Mouse (Mus musculus) small intestine, adult 2 months (tissue): ENCODE measurements around the gene Dido1. TPM values are rescaled to one million over a fixed set of nuclear protein-coding genes. Genes with fewer than 3 reads are reported as not detected.

Source experiments
- H3K27ac ChIP-seq: fragments of 200-500 bp; 2 replicates; pipeline ENCODE4 v1.5.1; 2012; ENCODE audit warnings: low read depth, low read length, control low read depth, inconsistent platforms; ENCODE audit not compliant: insufficient read depth
- H3K27me3 ChIP-seq: fragments of 200-500 bp; 2 replicates; pipeline ENCODE4 v1.6.1; 2012; ENCODE audit warnings: mild to moderate bottlenecking, moderate library complexity, low read length, inconsistent platforms; ENCODE audit not compliant: control insufficient read depth, insufficient read depth
- H3K36me3 ChIP-seq: fragments of 200-500 bp; 2 replicates; pipeline ENCODE4 v1.6.1; 2012; ENCODE audit warnings: mild to moderate bottlenecking, low read length, control low read depth, inconsistent platforms; ENCODE audit not compliant: control insufficient read depth, insufficient read depth
- H3K4me1 ChIP-seq: fragments of 200-500 bp; 2 replicates; pipeline ENCODE4 v1.6.1; 2012; ENCODE audit warnings: low read length, inconsistent platforms, mixed read lengths; ENCODE audit not compliant: control insufficient read depth, insufficient read depth, insufficient read length
- H3K4me3 ChIP-seq: fragments of 200-500 bp; 2 replicates; pipeline ENCODE4 v1.5.1; 2012; ENCODE audit warnings: low read depth, mild to moderate bottlenecking, control low read depth, inconsistent platforms, low read length, moderate library complexity
- CTCF ChIP-seq: fragments of 200-500 bp; IDR thresholded peaks from 2 replicates; pipeline ENCODE4 v1.5.1; 2012; ENCODE audit warnings: low read depth, mild to moderate bottlenecking, control low read depth, inconsistent platforms, low read length, moderate library complexity, mixed read lengths; ENCODE audit not compliant: insufficient replicate concordance, insufficient read length; ENCODE audit errors: extremely low read depth
- POLR2A ChIP-seq: fragments of 200-500 bp; IDR thresholded peaks from 2 replicates; pipeline ENCODE4 v1.6.1; 2012; ENCODE audit warnings: low read depth, mild to moderate bottlenecking, control low read depth, inconsistent platforms, low read length, moderate library complexity
- WGBS: fragments of 180-500 bp; shearing (Covaris S2); methylation state at CpG from one replicate; pipeline ENCODE4 v1.1.7; 2018; 5-methylcytosine and 5-hydroxymethylcytosine counted together
- polyA plus RNA-seq: library from polyadenylated mRNA; depleted of rRNA; stranded (reverse); fragments of >200 nt; gene quantifications from 2 replicates; pipeline ENCODE4 v1.2.3, GENCODE M21; 2012

Dido1 gene
- polyA plus RNA-seq, 1 experiment = 7.3 TPM

GRCm38 (mm10) chr2:180731984-180732383 is 22.2 kb upstream of the Dido1 start:
- H3K4me1 ChIP-seq = peaks cover 10% of the 10 kb centered on the region
- H3K27ac ChIP-seq = no peak overlapping the region
- no peak for TF ChIP-seq CTCF
- TF ChIP-seq POLR2A = no peak
- WGBS = 35% methylated on average over 6 of the region's 6 CpGs
- H3K27me3 ChIP-seq = no peaks in the 10 kb centered on the region
- no peaks in the 10 kb centered on the region for H3K36me3 ChIP-seq
- peak overlapping the region; percentile 24 for H3K4me3 ChIP-seq

DNA sequence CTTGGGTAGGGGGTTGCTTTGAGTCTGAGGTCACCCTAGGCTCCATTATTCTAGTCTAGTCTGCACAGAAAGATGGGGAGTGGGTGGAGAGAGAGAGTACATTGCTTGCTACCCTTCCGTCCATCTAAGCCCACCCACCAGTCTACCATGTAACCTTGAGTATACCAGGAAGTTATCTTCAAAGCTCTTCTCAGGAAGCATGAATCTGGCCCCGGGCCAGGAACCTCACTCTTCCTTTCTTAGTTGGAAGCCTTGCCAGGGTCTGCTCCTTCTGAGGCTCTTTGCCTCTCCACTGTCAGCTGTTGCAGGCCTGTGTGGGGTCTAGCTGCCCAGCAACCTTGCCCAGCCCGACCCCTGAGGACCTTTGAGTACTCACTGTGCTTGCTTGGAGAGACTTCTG is 21.2 kb upstream of the Dido1 start:
- WGBS = 48% methylated on average over 3 of the region's 3 CpGs
- TF ChIP-seq CTCF (no peak), POLR2A (no peak)
- no peaks in the 10 kb centered on the region for H3K36me3 ChIP-seq
- H3K27me3 ChIP-seq = no peaks in the 10 kb centered on the region
- H3K4me1 ChIP-seq = peaks cover 13% of the 10 kb centered on the region
- H3K4me3 ChIP-seq = no peak overlapping the region
- H3K27ac ChIP-seq = no peak overlapping the region

DNA sequence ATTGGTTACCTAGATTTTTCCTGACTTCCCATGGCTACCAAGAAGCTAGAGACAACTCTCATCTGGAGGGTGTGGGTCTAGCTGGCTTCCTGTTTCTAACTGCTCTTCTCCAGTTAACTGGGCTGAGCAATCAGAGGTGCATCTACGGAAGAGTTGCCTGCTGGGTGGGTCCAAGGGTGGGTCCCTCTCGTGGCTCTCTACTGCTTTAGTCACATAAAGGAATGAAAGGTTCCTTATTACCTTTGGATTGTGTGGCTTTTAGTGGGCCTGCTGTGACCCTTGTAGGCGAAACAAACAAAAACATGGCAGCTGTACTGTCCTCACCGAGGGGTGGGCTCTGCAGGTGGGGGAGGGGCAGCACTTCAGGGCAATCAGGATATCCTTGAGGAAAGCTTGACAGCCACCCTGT is 17.8 kb upstream of the Dido1 start:
- TF ChIP-seq POLR2A (no peak), CTCF (no peak)
- no peaks in the 10 kb centered on the region for H3K27me3 ChIP-seq
- H3K27ac ChIP-seq = no peak overlapping the region
- H3K4me1 ChIP-seq = peaks cover 21% of the 10 kb centered on the region
- no peak overlapping the region for H3K4me3 ChIP-seq
- 27% methylated on average over 4 of the region's 4 CpGs for WGBS
- peaks cover 6% of the 10 kb centered on the region for H3K36me3 ChIP-seq

- H3K36me3 ChIP-seq = peaks cover 13% of the 10 kb centered on the region
- H3K4me1 ChIP-seq = peaks cover 17% of the 10 kb centered on the region
- H3K27ac ChIP-seq = peak overlapping the region; percentile 39; the same call in 1 of the 2 replicates
- H3K27me3 ChIP-seq = no peaks in the 10 kb centered on the region
- WGBS = 61% methylated on average over 6 of the region's 6 CpGs
- TF ChIP-seq POLR2A = no peak
- no peak for TF ChIP-seq CTCF
- peak overlapping the region; percentile 18; the same call in 1 of the 2 replicates for H3K4me3 ChIP-seq
Observed at GRCm38 (mm10) chr2:180726658-180727442, 17.1 kb upstream of the Dido1 start.

DNA sequence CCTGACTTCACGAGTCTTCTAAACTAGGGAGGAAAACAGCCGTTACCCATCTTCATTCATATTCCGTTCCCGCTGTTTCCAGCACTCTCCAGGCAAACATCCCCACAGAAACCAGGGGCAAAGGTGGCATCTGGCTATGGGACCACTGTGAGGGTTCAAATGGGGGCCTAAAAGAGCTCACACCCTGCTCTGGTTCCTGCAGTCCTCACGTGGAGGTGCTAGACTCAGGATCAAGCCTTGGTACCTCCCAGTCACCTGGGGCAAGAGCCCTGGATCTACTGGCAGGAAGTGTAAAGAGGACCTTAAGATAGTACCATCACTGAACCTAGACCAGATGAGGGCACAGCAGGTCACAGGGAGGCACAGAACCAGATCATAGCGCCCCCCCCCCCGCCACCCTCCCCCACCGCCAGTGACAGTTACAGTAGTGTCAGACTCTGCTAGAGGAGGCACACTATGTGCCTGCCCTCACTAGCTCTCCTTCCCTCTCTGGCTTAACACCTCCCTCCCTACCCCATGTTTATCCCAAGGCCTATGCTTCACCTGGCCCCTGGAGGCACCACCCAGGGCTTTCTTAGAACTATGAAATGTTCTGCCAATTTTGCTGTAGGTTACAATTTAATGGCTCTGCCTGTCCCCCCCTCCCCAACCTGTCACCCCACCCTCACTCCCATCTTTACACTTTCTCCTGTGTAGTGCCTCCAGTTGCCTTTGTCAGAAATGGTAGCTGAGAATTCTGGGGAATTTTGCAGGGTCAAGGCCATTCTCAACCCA is 16.2 kb upstream of the Dido1 start:
- TF ChIP-seq CTCF = no peak
- no peak for TF ChIP-seq POLR2A
- Histone ChIP-seq H3K27me3 (no peaks in the 10 kb centered on the region), H3K27ac (no peak overlapping the region), H3K4me3 (peak overlapping the region; percentile 59), H3K36me3 (peaks cover 20% of the 10 kb centered on the region), H3K4me1 (peaks cover 12% of the 10 kb centered on the region)
- 18% methylated on average over 8 of the region's 8 CpGs for WGBS

- Histone ChIP-seq H3K4me3 (peak overlapping the region; percentile 59), H3K27me3 (no peaks in the 10 kb centered on the region), H3K27ac (no peak overlapping the region), H3K4me1 (peaks cover 12% of the 10 kb centered on the region), H3K36me3 (peaks cover 27% of the 10 kb centered on the region)
- WGBS = 4% methylated on average over 6 of the region's 6 CpGs
- TF ChIP-seq CTCF (no peak), POLR2A (no peak)
Observed at GRCm38 (mm10) chr2:180725414-180725778, 15.6 kb upstream of the Dido1 start.

DNA sequence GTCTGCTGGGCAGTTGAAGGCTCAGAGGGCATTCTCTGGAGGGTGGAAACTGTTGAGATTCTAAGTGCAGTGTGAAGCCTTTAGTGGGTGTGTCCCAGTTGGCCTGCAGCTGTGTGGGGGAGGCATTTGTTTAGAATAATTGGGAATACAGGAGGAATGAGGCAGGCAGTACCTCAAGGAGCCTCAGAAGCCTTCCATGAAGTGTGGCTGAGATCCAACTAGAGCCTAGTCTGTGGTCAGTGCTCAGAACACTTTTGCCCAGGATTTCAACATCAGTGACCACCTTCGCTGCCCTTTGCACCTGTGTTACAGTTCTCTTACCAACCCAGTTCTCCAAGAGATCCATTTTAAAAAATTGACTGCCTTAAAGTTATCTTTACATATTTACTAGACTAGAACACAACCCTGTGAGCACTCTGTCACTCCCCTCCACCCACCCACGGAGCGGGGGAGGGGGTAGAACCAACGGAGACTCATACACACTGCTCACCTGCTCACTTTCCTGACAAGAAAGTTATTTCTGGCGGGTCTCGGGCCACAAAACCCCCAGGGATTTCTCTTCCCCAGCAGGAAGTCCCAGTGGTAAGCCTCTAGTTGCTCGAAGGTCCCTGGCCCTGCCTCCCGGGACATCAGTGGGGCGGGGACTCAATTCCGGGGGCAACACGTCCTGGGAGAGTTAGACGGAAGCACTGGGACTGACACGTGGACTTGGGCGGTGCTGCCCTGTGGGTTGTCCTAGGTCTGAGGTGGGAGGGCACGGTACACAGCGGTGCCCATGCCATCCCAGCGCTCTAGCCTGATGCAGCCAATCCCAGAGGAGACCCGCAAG is 15.0 kb upstream of the Dido1 start, which contains the start of gene Slc17a9:
TSS of gene Slc17a9 (plus strand) at position 679 of the 829 bp plus-strand sequence.
- Histone ChIP-seq H3K36me3 (peaks cover 32% of the 10 kb centered on the region), H3K27me3 (no peaks in the 10 kb centered on the region), H3K27ac (0 out of 2 replicates have a peak within 1 kb of the TSS, but pooled peaks have one; percentile 18), H3K4me3 (peak within 1 kb of the TSS; percentile 59), H3K4me1 (peaks cover 12% of the 10 kb centered on the region)
- WGBS = 3% methylated on average over 18 of the region's 18 CpGs
- no peak for TF ChIP-seq CTCF
- TF ChIP-seq POLR2A = no peak
